Mouse (Mus musculus): ENCODE measurements around the gene Atp5h. TPM values are rescaled to one million over a fixed set of nuclear protein-coding genes. Genes with fewer than 3 reads are reported as not detected.
A peak's percentile ranks its signal among the peaks of the same experiment; 100 is the strongest.

Atp5h gene
- polyA plus RNA-seq, 1 experiment from 2014 or later, result 943 TPM

GRCm38 (mm10) chr11:115372015-115372414 is 47.7 kb downstream of the Atp5h start:
- ATAC-seq (ENCODE audit: low read depth), result no peak
- peaks cover 13% of the 10 kb centered on the region; the same call in 1 of the 2 replicates for H3K4me1 ChIP-seq (ENCODE audit: control insufficient read depth, insufficient read depth, low read length)
- no peak overlapping the region for H3K4me2 ChIP-seq (ENCODE audit: low read depth, low read length)
- no peaks in the 10 kb centered on the region for H3K36me3 ChIP-seq (ENCODE audit: control insufficient read depth, insufficient read depth, low read length)
- no peak overlapping the region for H3K9ac ChIP-seq (ENCODE audit: low read depth, low read length)
- DNase-seq (ENCODE audit: low spot score), result no peak
- H3K27ac ChIP-seq (replicated peaks; ENCODE audit: low read depth, low read length), result no peak overlapping the region
- WGBS, result 62% methylated on average over 1 of the region's 1 CpGs
- no peaks in the 10 kb centered on the region for H3K9me3 ChIP-seq (ENCODE audit: control insufficient read depth, low read length)
- H3K4me3 ChIP-seq (ENCODE audit: low read depth, low read length), result no peak overlapping the region
- peaks cover 57% of the 10 kb centered on the region for H3K27me3 ChIP-seq (replicated peaks; ENCODE audit: control insufficient read depth, insufficient read depth, low read length)

- no peak overlapping the region for H3K4me2 ChIP-seq (ENCODE audit: low read depth, low read length)
- H3K36me3 ChIP-seq (ENCODE audit: control insufficient read depth, insufficient read depth, low read length), result no peaks in the 10 kb centered on the region
- peaks cover 16% of the 10 kb centered on the region; the same call in 1 of the 2 replicates for H3K4me1 ChIP-seq (ENCODE audit: control insufficient read depth, insufficient read depth, low read length)
- ATAC-seq (ENCODE audit: low read depth), result no peak
- no peak overlapping the region for H3K4me3 ChIP-seq (ENCODE audit: low read depth, low read length)
- WGBS, result 64% methylated on average over 8 of the region's 8 CpGs
- DNase-seq (ENCODE audit: low spot score), result no peak
- no peaks in the 10 kb centered on the region for H3K9me3 ChIP-seq (ENCODE audit: control insufficient read depth, low read length)
- no peak overlapping the region for H3K27ac ChIP-seq (replicated peaks; ENCODE audit: low read depth, low read length)
- H3K27me3 ChIP-seq (replicated peaks; ENCODE audit: control insufficient read depth, insufficient read depth, low read length), result peaks cover 63% of the 10 kb centered on the region
- H3K9ac ChIP-seq (ENCODE audit: low read depth, low read length), result no peak overlapping the region; the same call in 1 of the 2 replicates
These were observed 48.4 kb downstream of the Atp5h start for GRCm38 (mm10) chr11:115371354-115371753.

GRCm38 (mm10) chr11:115370368-115370767 is 49.4 kb downstream of the Atp5h start:
- DNase-seq (ENCODE audit: low spot score), result no peak
- WGBS, result 61% methylated on average over 7 of the region's 7 CpGs
- peaks cover 64% of the 10 kb centered on the region for H3K27me3 ChIP-seq (replicated peaks; ENCODE audit: control insufficient read depth, insufficient read depth, low read length)

DNA sequence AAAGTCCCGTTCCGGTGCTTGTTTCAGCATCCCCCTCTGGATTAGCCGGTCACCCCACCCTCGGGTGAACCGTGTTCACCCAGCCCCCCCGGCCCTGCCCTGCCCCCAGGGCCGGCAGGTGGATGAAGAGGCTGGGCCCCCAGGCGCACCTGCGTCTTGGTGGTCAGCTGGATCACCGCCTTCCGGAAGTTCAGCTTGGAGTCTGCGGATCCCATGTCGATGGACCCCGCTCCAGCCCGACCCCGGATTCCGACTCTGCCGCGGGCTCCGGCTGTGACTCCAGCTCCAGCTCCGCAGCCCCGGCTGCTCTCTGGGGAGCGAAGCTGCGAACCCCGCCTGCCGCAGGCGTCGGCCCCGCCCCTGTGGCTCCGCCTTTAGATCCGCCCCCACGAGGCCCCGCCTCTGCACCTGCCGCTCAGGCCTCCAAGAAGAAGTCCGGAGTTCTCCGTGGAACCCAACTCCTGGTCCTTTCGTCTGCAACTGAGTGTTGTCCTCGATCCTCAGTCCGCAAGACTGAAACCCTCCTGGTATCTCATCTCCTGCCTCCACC is 52.3 kb downstream of the Atp5h start, which contains the start of gene Hid1:
TSS of gene Hid1 (minus strand) at position 362 of the 550 bp plus-strand sequence.
- peak within 1 kb of the TSS; percentile 46 for H3K4me3 ChIP-seq (ENCODE audit: low read depth, low read length)
- peaks cover 47% of the 10 kb centered on the region for H3K27me3 ChIP-seq (replicated peaks; ENCODE audit: control insufficient read depth, insufficient read depth, low read length)
- H3K36me3 ChIP-seq (ENCODE audit: control insufficient read depth, insufficient read depth, low read length), result no peaks in the 10 kb centered on the region
- no peaks in the 10 kb centered on the region for H3K9me3 ChIP-seq (ENCODE audit: control insufficient read depth, low read length)
- H3K4me1 ChIP-seq (ENCODE audit: control insufficient read depth, insufficient read depth, low read length), result peaks cover 12% of the 10 kb centered on the region; the same call in 1 of the 2 replicates
- peak; percentile 86 for DNase-seq (ENCODE audit: low spot score)
- WGBS, result 1% methylated on average over 14 of the region's 39 CpGs
- H3K4me2 ChIP-seq (ENCODE audit: low read depth, low read length), result peak within 1 kb of the TSS; percentile 79
- peak within 1 kb of the TSS; percentile 62 for H3K9ac ChIP-seq (ENCODE audit: low read depth, low read length)
- peak; percentile 68 for ATAC-seq (ENCODE audit: low read depth)
- no peak within 1 kb of the TSS for H3K27ac ChIP-seq (replicated peaks; ENCODE audit: low read depth, low read length)

More at GRCm38 (mm10) chr11:115370368-115370767, 49.4 kb downstream of the Atp5h start:
- Histone ChIP-seq H3K4me3 (ENCODE audit: low read depth, low read length) (no peak overlapping the region), H3K9ac (ENCODE audit: low read depth, low read length) (no peak overlapping the region), H3K4me1 (ENCODE audit: control insufficient read depth, insufficient read depth, low read length) (peaks cover 18% of the 10 kb centered on the region; the same call in 1 of the 2 replicates), H3K4me2 (ENCODE audit: low read depth, low read length) (no peak overlapping the region), H3K36me3 (ENCODE audit: control insufficient read depth, insufficient read depth, low read length) (no peaks in the 10 kb centered on the region), H3K9me3 (ENCODE audit: control insufficient read depth, low read length) (no peaks in the 10 kb centered on the region), H3K27ac (replicated peaks; ENCODE audit: low read depth, low read length) (no peak overlapping the region)
- no peak for ATAC-seq (ENCODE audit: low read depth)

- Histone ChIP-seq H3K9me3 (ENCODE audit: control insufficient read depth, low read length) (no peaks in the 10 kb centered on the region), H3K4me2 (ENCODE audit: low read depth, low read length) (peak overlapping the region; percentile 79), H3K36me3 (ENCODE audit: control insufficient read depth, insufficient read depth, low read length) (no peaks in the 10 kb centered on the region), H3K4me3 (ENCODE audit: low read depth, low read length) (peak overlapping the region; percentile 46), H3K27ac (replicated peaks; ENCODE audit: low read depth, low read length) (no peak overlapping the region), H3K9ac (ENCODE audit: low read depth, low read length) (peak overlapping the region; percentile 62), H3K27me3 (replicated peaks; ENCODE audit: control insufficient read depth, insufficient read depth, low read length) (peaks cover 47% of the 10 kb centered on the region), H3K4me1 (ENCODE audit: control insufficient read depth, insufficient read depth, low read length) (peaks cover 12% of the 10 kb centered on the region; the same call in 1 of the 2 replicates)
- DNase-seq (ENCODE audit: low spot score) (no peak), ATAC-seq (ENCODE audit: low read depth) (peak; percentile 38; the same call in 1 of the 2 replicates)
- 3% methylated on average over 20 of the region's 28 CpGs for WGBS
These were observed 52.9 kb downstream of the Atp5h start for GRCm38 (mm10) chr11:115366706-115367394.

GRCm38 (mm10) chr11:115366039-115366705 is 53.6 kb downstream of the Atp5h start:
- Histone ChIP-seq H3K4me3 (ENCODE audit: low read depth, low read length) (peak overlapping the region; percentile 46; the same call in 1 of the 2 replicates), H3K27ac (replicated peaks; ENCODE audit: low read depth, low read length) (no peak overlapping the region), H3K27me3 (replicated peaks; ENCODE audit: control insufficient read depth, insufficient read depth, low read length) (peaks cover 47% of the 10 kb centered on the region), H3K4me2 (ENCODE audit: low read depth, low read length) (peak overlapping the region; percentile 79; the same call in 1 of the 2 replicates), H3K4me1 (ENCODE audit: control insufficient read depth, insufficient read depth, low read length) (peaks cover 12% of the 10 kb centered on the region; the same call in 1 of the 2 replicates), H3K9me3 (ENCODE audit: control insufficient read depth, low read length) (no peaks in the 10 kb centered on the region), H3K9ac (ENCODE audit: low read depth, low read length) (no peak overlapping the region), H3K36me3 (ENCODE audit: control insufficient read depth, insufficient read depth, low read length) (no peaks in the 10 kb centered on the region)
- DNase-seq (ENCODE audit: low spot score) (no peak), ATAC-seq (ENCODE audit: low read depth) (peak; percentile 27; the same call in 1 of the 2 replicates)
- WGBS, result 35% methylated on average over 7 of the region's 7 CpGs

Small RNA genes lying within 50 kb of the gene (microRNA-seq; reads per million reads assigned to microRNA genes)
- gene Mir3968 (ENCODE audit: borderline number of aligned reads), result 0.50 reads per million

Other genes with a start within 250 kb of the Atp5h start
- gene Tmem104, start 232.5 kb downstream of the Atp5h start, polyA plus RNA-seq (2014; fragmentation: Nextera tagmentation; extraction: Ambion mirVana), result 12.5 and 14.9 TPM in 2 replicates
- gene Nat9, start 232.1 kb downstream of the Atp5h start, polyA plus RNA-seq (2014; fragmentation: Nextera tagmentation; extraction: Ambion mirVana), result 20.0 and 23.3 TPM in 2 replicates
- not detected in 2 replicates for gene Grin2c, start 152.7 kb downstream of the Atp5h start, polyA plus RNA-seq (2014; fragmentation: Nextera tagmentation; extraction: Ambion mirVana)
- gene Fdxr, start 142.9 kb downstream of the Atp5h start, polyA plus RNA-seq (2014; fragmentation: Nextera tagmentation; extraction: Ambion mirVana), result 10.4 and 11.0 TPM in 2 replicates
- 0.24 and 0.52 TPM in 2 replicates for gene Fads6, start 122.3 kb downstream of the Atp5h start, polyA plus RNA-seq (2014; fragmentation: Nextera tagmentation; extraction: Ambion mirVana)
- not detected in 2 replicates for gene Otop2, start 112.8 kb downstream of the Atp5h start, polyA plus RNA-seq (2014; fragmentation: Nextera tagmentation; extraction: Ambion mirVana)
- not detected in 2 replicates for gene Ush1g, start 97.9 kb downstream of the Atp5h start, polyA plus RNA-seq (2014; fragmentation: Nextera tagmentation; extraction: Ambion mirVana)
- 0.21 TPM in 1 of 2 replicates, not detected in the other for gene Otop3, start 85.2 kb downstream of the Atp5h start, polyA plus RNA-seq (2014; fragmentation: Nextera tagmentation; extraction: Ambion mirVana)
- gene Hid1, start 52.2 kb downstream of the Atp5h start, polyA plus RNA-seq (2014; fragmentation: Nextera tagmentation; extraction: Ambion mirVana), result 10.3 and 10.5 TPM in 2 replicates
- 11.7 and 12.3 TPM in 2 replicates for gene Cdr2l, start 38.0 kb downstream of the Atp5h start, polyA plus RNA-seq (2014; fragmentation: Nextera tagmentation; extraction: Ambion mirVana)
- gene Mrpl58, start 16.2 kb downstream of the Atp5h start, polyA plus RNA-seq (2014; fragmentation: Nextera tagmentation; extraction: Ambion mirVana), result 175 and 185 TPM in 2 replicates
- gene Kctd2, start 166 bp upstream of the Atp5h start, polyA plus RNA-seq (2014; fragmentation: Nextera tagmentation; extraction: Ambion mirVana), result 21.8 and 22.6 TPM in 2 replicates
- 0.11 TPM in 1 of 2 replicates, not detected in the other for gene Trim80, start 20.6 kb upstream of the Atp5h start, polyA plus RNA-seq (2014; fragmentation: Nextera tagmentation; extraction: Ambion mirVana)
- gene Slc16a5, start 42.5 kb upstream of the Atp5h start, polyA plus RNA-seq (2014; fragmentation: Nextera tagmentation; extraction: Ambion mirVana), result 0.15 and 0.18 TPM in 2 replicates
- 7.6 TPM in 2 replicates for gene Armc7, start 55.7 kb upstream of the Atp5h start, polyA plus RNA-seq (2014; fragmentation: Nextera tagmentation; extraction: Ambion mirVana)
- gene Nt5c, start 71.9 kb upstream of the Atp5h start, polyA plus RNA-seq (2014; fragmentation: Nextera tagmentation; extraction: Ambion mirVana), result 70.9 and 74.8 TPM in 2 replicates
- 576 and 619 TPM in 2 replicates for gene Jpt1, start 94.4 kb upstream of the Atp5h start, polyA plus RNA-seq (2014; fragmentation: Nextera tagmentation; extraction: Ambion mirVana)
- 838 and 864 TPM in 2 replicates for gene Sumo2, start 116.3 kb upstream of the Atp5h start, polyA plus RNA-seq (2014; fragmentation: Nextera tagmentation; extraction: Ambion mirVana)
- 128 and 143 TPM in 2 replicates for gene Nup85, start 144.5 kb upstream of the Atp5h start, polyA plus RNA-seq (2014; fragmentation: Nextera tagmentation; extraction: Ambion mirVana)
- 82.8 and 87.6 TPM in 2 replicates for gene Mrps7, start 184.0 kb upstream of the Atp5h start, polyA plus RNA-seq (2014; fragmentation: Nextera tagmentation; extraction: Ambion mirVana)
- 16.5 and 17.9 TPM in 2 replicates for gene Gga3, start 184.1 kb upstream of the Atp5h start, polyA plus RNA-seq (2014; fragmentation: Nextera tagmentation; extraction: Ambion mirVana)
- gene Mif4gd, start 193.0 kb upstream of the Atp5h start, polyA plus RNA-seq (2014; fragmentation: Nextera tagmentation; extraction: Ambion mirVana), result 22.7 and 28.5 TPM in 2 replicates
- 23.4 and 24.6 TPM in 2 replicates for gene Slc25a19, start 208.3 kb upstream of the Atp5h start, polyA plus RNA-seq (2014; fragmentation: Nextera tagmentation; extraction: Ambion mirVana)

Data from embryonic facial prominence, embryonic 14.5 days (tissue).